Mouse (Mus musculus) layer of hippocampus, adult 2 months (tissue): ENCODE measurements at regions not wholly inside any gene's neighbourhood (a gene's known extent, or its start where the extent isn't known, plus 50 kb on each side); places are given as distances from the start of the nearest gene placed in this dataset.
A peak's percentile ranks its signal among the peaks of the same experiment; 100 is the strongest.

ENCODE experiments used
- DNase-seq, 2 experiments: peaks; one replicate each; pipeline ENCODE4 v3.0.0; 2022; ENCODE audit warnings: low spot score in 2 of 2
- H3K27ac ChIP-seq: fragments of 200-600 bp; 2 replicates; pipeline ENCODE4 v1.8.1; 2022
- H3K4me3 ChIP-seq: fragments of 200-600 bp; 2 replicates; pipeline ENCODE4 v1.8.1; 2022; ENCODE audit warnings: mild to moderate bottlenecking
- CTCF ChIP-seq: fragments of 200-600 bp; conservative IDR thresholded peaks from 2 replicates; pipeline ENCODE4 v1.8.1; 2022; ENCODE audit warnings: antibody characterized with exemption, mild to moderate bottlenecking, moderate library complexity

- no peak for TF ChIP-seq CTCF
- no peak overlapping the region for H3K27ac ChIP-seq
- no peak overlapping the region for H3K4me3 ChIP-seq
- DNase-seq = no peak
These were observed 375.3 kb upstream of the Npvf start for GRCm38 (mm10) chr6:51029516-51029915.

- no peak for DNase-seq
- H3K4me3 ChIP-seq = no peak overlapping the region
- no peak overlapping the region for H3K27ac ChIP-seq
- TF ChIP-seq CTCF = no peak
These were observed 375.7 kb upstream of the Npvf start for GRCm38 (mm10) chr6:51029953-51030352.

- peak; percentile 34 for TF ChIP-seq CTCF
- Histone ChIP-seq H3K4me3 (no peak overlapping the region), H3K27ac (no peak overlapping the region)
- DNase-seq = peak; percentile 32 to 37
These were observed 379.6 kb upstream of the Npvf start for GRCm38 (mm10) chr6:51033835-51034234.

GRCm38 (mm10) chr6:51036074-51036473 is 381.8 kb upstream of the Npvf start:
- DNase-seq = no peak
- no peak overlapping the region for H3K27ac ChIP-seq
- TF ChIP-seq CTCF = no peak

GRCm38 (mm10) chr6:51036553-51036952 is 382.3 kb upstream of the Npvf start:
- Histone ChIP-seq H3K4me3 (no peak overlapping the region), H3K27ac (no peak overlapping the region)
- TF ChIP-seq CTCF = no peak
- DNase-seq = no peak

More at GRCm38 (mm10) chr6:51036074-51036473, 381.8 kb upstream of the Npvf start:
- no peak overlapping the region for H3K4me3 ChIP-seq

GRCm38 (mm10) chr6:51036956-51037355 is 382.7 kb upstream of the Npvf start:
- no peak overlapping the region for H3K4me3 ChIP-seq
- DNase-seq = no peak
- TF ChIP-seq CTCF = no peak
- no peak overlapping the region for H3K27ac ChIP-seq

GRCm38 (mm10) chr6:51039486-51040180 is 385.4 kb upstream of the Npvf start:
- Histone ChIP-seq H3K27ac (no peak overlapping the region), H3K4me3 (no peak overlapping the region)
- no peak for TF ChIP-seq CTCF
- no peak for DNase-seq

GRCm38 (mm10) chr6:51043970-51044369 is 388.5 kb upstream of the Nfe2l3 start:
- Histone ChIP-seq H3K4me3 (no peak overlapping the region), H3K27ac (no peak overlapping the region)
- DNase-seq = no peak
- TF ChIP-seq CTCF = no peak

GRCm38 (mm10) chr6:51044873-51045272 is 387.6 kb upstream of the Nfe2l3 start:
- TF ChIP-seq CTCF = no peak
- no peak for DNase-seq

GRCm38 (mm10) chr6:51052451-51052921 is 380.0 kb upstream of the Nfe2l3 start:
- Histone ChIP-seq H3K4me3 (no peak overlapping the region), H3K27ac (peak overlapping the region; percentile 25; the same call in 1 of the 2 replicates)
- no peak for DNase-seq
- no peak for TF ChIP-seq CTCF

More at GRCm38 (mm10) chr6:51044873-51045272, 387.6 kb upstream of the Nfe2l3 start:
- Histone ChIP-seq H3K27ac (no peak overlapping the region), H3K4me3 (no peak overlapping the region)

- peak overlapping the region; percentile 58 for H3K27ac ChIP-seq
- DNase-seq = peak; percentile 56 to 88
These were observed 375.2 kb upstream of the Nfe2l3 start for GRCm38 (mm10) chr6:51057229-51057628.

GRCm38 (mm10) chr6:51059923-51060847 is 372.3 kb upstream of the Nfe2l3 start:
- Histone ChIP-seq H3K27ac (no peak overlapping the region), H3K4me3 (no peak overlapping the region)
- DNase-seq = no peak
- no peak for TF ChIP-seq CTCF

More at GRCm38 (mm10) chr6:51057229-51057628, 375.2 kb upstream of the Nfe2l3 start:
- H3K4me3 ChIP-seq = no peak overlapping the region
- no peak for TF ChIP-seq CTCF

- no peak overlapping the region for H3K27ac ChIP-seq
- TF ChIP-seq CTCF = no peak
- H3K4me3 ChIP-seq = no peak overlapping the region
- no peak for DNase-seq
These were observed 371.5 kb upstream of the Nfe2l3 start for GRCm38 (mm10) chr6:51060848-51061535.
